Mouse (Mus musculus) small intestine, adult 2 months (tissue): ENCODE results near the gene Cbr3. TPM values are rescaled to one million over a fixed set of nuclear protein-coding genes. Genes with fewer than 3 reads are reported as not detected.

Experiments used
- H3K27ac ChIP-seq: fragments of 200-500 bp; 2 replicates; pipeline ENCODE4 v1.5.1; 2012; ENCODE audit warnings: low read depth, low read length, control low read depth, inconsistent platforms; ENCODE audit not compliant: insufficient read depth
- H3K27me3 ChIP-seq: fragments of 200-500 bp; 2 replicates; pipeline ENCODE4 v1.6.1; 2012; ENCODE audit warnings: mild to moderate bottlenecking, moderate library complexity, low read length, inconsistent platforms; ENCODE audit not compliant: control insufficient read depth, insufficient read depth
- H3K36me3 ChIP-seq: fragments of 200-500 bp; 2 replicates; pipeline ENCODE4 v1.6.1; 2012; ENCODE audit warnings: mild to moderate bottlenecking, low read length, control low read depth, inconsistent platforms; ENCODE audit not compliant: control insufficient read depth, insufficient read depth
- H3K4me1 ChIP-seq: fragments of 200-500 bp; 2 replicates; pipeline ENCODE4 v1.6.1; 2012; ENCODE audit warnings: low read length, inconsistent platforms, mixed read lengths; ENCODE audit not compliant: control insufficient read depth, insufficient read depth, insufficient read length
- H3K4me3 ChIP-seq: fragments of 200-500 bp; 2 replicates; pipeline ENCODE4 v1.5.1; 2012; ENCODE audit warnings: low read depth, mild to moderate bottlenecking, control low read depth, inconsistent platforms, low read length, moderate library complexity
- CTCF ChIP-seq: fragments of 200-500 bp; IDR thresholded peaks from 2 replicates; pipeline ENCODE4 v1.5.1; 2012; ENCODE audit warnings: low read depth, mild to moderate bottlenecking, control low read depth, inconsistent platforms, low read length, moderate library complexity, mixed read lengths; ENCODE audit not compliant: insufficient replicate concordance, insufficient read length; ENCODE audit errors: extremely low read depth
- POLR2A ChIP-seq: fragments of 200-500 bp; IDR thresholded peaks from 2 replicates; pipeline ENCODE4 v1.6.1; 2012; ENCODE audit warnings: low read depth, mild to moderate bottlenecking, control low read depth, inconsistent platforms, low read length, moderate library complexity
- WGBS: fragments of 180-500 bp; shearing (Covaris S2); methylation state at CpG from one replicate; pipeline ENCODE4 v1.1.7; 2018; 5-methylcytosine and 5-hydroxymethylcytosine counted together
- polyA plus RNA-seq: library from polyadenylated mRNA; depleted of rRNA; stranded (reverse); fragments of >200 nt; gene quantifications from 2 replicates; pipeline ENCODE4 v1.2.3, GENCODE M21; 2012

Cbr3 gene
- polyA plus RNA-seq, 1 experiment: 4.0 TPM

- TF ChIP-seq POLR2A (no peak), CTCF (no peak)
- WGBS: 21% methylated on average over 2 of the region's 2 CpGs
These were observed 39.5 kb downstream of the Cbr3 start for GRCm38 (mm10) chr16:93722476-93722875.

GRCm38 (mm10) chr16:93725417-93726144 lies 42.6 kb downstream of the Cbr3 start:
- WGBS: 39% methylated on average over 8 of the region's 8 CpGs
- TF ChIP-seq POLR2A (no peak), CTCF (no peak)

More at GRCm38 (mm10) chr16:93722476-93722875, 39.5 kb downstream of the Cbr3 start:
- Histone ChIP-seq H3K27me3 (no peaks in the 10 kb centered on the region), H3K36me3 (peaks cover 17% of the 10 kb centered on the region; the same call in 1 of the 2 replicates), H3K4me3 (no peak overlapping the region), H3K27ac (no peak overlapping the region), H3K4me1 (peaks cover 21% of the 10 kb centered on the region)

GRCm38 (mm10) chr16:93726186-93726585 lies 43.2 kb downstream of the Cbr3 start:
- 49% methylated on average over 4 of the region's 4 CpGs for WGBS
- peak overlapping the region; percentile 95 for H3K27ac ChIP-seq

More at GRCm38 (mm10) chr16:93725417-93726144, 42.6 kb downstream of the Cbr3 start:
- H3K27ac ChIP-seq: peak overlapping the region; percentile 95
- no peaks in the 10 kb centered on the region for H3K27me3 ChIP-seq
- H3K4me3 ChIP-seq: no peak overlapping the region
- peaks cover 13% of the 10 kb centered on the region for H3K36me3 ChIP-seq
- peaks cover 29% of the 10 kb centered on the region for H3K4me1 ChIP-seq

GRCm38 (mm10) chr16:93728676-93729075 lies 45.7 kb downstream of the Cbr3 start:
- peaks cover 13% of the 10 kb centered on the region for H3K36me3 ChIP-seq
- TF ChIP-seq POLR2A (no peak), CTCF (no peak)
- H3K27ac ChIP-seq: no peak overlapping the region
- WGBS: 86% methylated on average over 9 of the region's 9 CpGs
- no peaks in the 10 kb centered on the region for H3K27me3 ChIP-seq
- no peak overlapping the region for H3K4me3 ChIP-seq
- peaks cover 44% of the 10 kb centered on the region for H3K4me1 ChIP-seq

More at GRCm38 (mm10) chr16:93726186-93726585, 43.2 kb downstream of the Cbr3 start:
- no peak for TF ChIP-seq CTCF
- no peak for TF ChIP-seq POLR2A
- peaks cover 14% of the 10 kb centered on the region for H3K36me3 ChIP-seq
- H3K27me3 ChIP-seq: no peaks in the 10 kb centered on the region
- no peak overlapping the region for H3K4me3 ChIP-seq
- H3K4me1 ChIP-seq: peaks cover 30% of the 10 kb centered on the region

GRCm38 (mm10) chr16:93729801-93730721 lies 47.0 kb downstream of the Cbr3 start:
- H3K27me3 ChIP-seq: no peaks in the 10 kb centered on the region
- peak overlapping the region; percentile 21; the same call in 1 of the 2 replicates for H3K27ac ChIP-seq
- peaks cover 18% of the 10 kb centered on the region for H3K36me3 ChIP-seq
- no peak for TF ChIP-seq CTCF
- TF ChIP-seq POLR2A: no peak
- 89% methylated on average over 23 of the region's 23 CpGs for WGBS
- H3K4me1 ChIP-seq: peaks cover 46% of the 10 kb centered on the region
- H3K4me3 ChIP-seq: no peak overlapping the region

GRCm38 (mm10) chr16:93731310-93731709 lies 48.3 kb downstream of the Cbr3 start:
- WGBS: 48% methylated on average over 8 of the region's 8 CpGs
- Histone ChIP-seq H3K27me3 (no peaks in the 10 kb centered on the region), H3K36me3 (peaks cover 22% of the 10 kb centered on the region), H3K27ac (peak overlapping the region; percentile 21; the same call in 1 of the 2 replicates), H3K4me3 (no peak overlapping the region), H3K4me1 (peaks cover 40% of the 10 kb centered on the region)
- TF ChIP-seq CTCF (no peak), POLR2A (no peak)
